Mouse (Mus musculus): ENCODE measurements around the gene Lcn4. TPM values are rescaled to one million over a fixed set of nuclear protein-coding genes. Genes with fewer than 3 reads are reported as not detected.

Lcn4 gene
- not detected in 2 replicates for polyA plus RNA-seq (2015; fragmentation: Nextera tagmentation; extraction: Ambion mirVana)

DNA sequence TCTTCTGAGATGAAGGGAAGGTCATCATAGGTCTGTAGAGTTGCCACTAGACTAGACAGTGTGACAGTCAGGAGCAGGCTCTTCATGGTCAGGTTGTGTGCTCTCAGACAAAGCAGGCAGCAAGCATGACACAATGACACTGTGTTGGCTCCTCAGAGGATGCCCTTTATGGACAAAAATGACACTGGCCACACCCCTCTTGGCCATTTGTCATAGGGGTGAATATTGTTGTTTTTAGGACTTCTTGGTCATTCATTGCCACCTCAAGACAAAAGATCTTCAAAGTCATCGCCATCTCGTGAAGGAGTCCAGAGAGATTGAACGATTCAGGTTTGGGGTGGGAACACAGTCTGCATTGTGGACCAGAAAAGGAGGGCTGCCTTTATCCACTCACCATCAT lies at the start of gene Lcn4:
Gene Lcn4 (minus strand): TSS at position 101 of the 400 bp plus-strand sequence.

DNA sequence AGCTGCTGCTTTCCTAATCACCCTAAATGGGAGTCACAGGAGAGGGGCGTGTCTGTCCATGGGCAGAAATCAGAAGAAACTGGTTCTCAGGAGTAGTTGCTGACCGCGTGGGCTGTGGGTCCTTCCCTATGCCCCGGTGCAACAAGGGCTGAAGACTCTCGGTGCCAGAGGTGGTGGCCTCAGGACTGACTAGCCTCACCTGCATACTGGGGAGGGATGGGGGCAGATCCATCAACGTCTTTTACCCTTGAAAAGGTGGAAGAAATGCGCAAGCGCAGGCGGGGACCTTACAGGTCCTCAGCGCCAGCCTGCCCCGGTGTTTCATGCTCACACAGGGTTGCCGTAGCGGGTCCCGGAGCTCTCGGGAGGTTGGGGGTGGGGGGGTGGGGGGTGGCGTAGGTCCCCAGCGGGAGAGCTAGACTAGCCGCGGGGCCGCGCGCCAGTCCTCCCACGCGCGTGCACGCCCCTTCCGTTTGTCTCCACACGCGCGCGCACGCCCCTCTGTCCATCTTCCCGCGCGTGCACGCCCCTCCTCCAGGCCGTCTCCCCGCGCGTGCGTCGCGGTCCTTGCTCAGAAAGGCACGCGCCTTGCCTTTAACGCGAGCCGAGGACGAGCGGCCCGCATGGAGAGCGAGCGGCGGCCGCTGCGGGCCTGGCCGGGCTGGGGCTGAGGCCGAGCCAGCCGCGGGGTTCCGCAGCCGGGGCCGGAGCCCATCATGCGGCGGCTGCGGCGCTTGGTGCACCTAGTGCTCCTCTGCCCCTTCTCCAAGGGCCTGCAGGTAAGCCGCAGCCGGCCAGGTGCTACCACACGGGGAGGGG lies 43.0 kb downstream of the Lcn4 start, which contains the start of gene Fam69b:
Gene Fam69b (plus strand): TSS at position 537 of the 819 bp plus-strand sequence.

Other genes with a start within 250 kb of the Lcn4 start
- gene Sec16a, start 226.1 kb downstream of the Lcn4 start, polyA plus RNA-seq (2015; fragmentation: Nextera tagmentation; extraction: Ambion mirVana), result 12.1 and 13.2 TPM in 2 replicates
- gene Notch1, start 154.6 kb downstream of the Lcn4 start, polyA plus RNA-seq (2015; fragmentation: Nextera tagmentation; extraction: Ambion mirVana), result 5.7 and 5.8 TPM in 2 replicates
- gene Egfl7, start 91.3 kb downstream of the Lcn4 start, polyA plus RNA-seq (2015; fragmentation: Nextera tagmentation; extraction: Ambion mirVana), result 42.7 and 56.6 TPM in 2 replicates
- gene Gm20532, start 84.6 kb downstream of the Lcn4 start, polyA plus RNA-seq (2015; fragmentation: Nextera tagmentation; extraction: Ambion mirVana), result not detected in 2 replicates
- 33.3 and 34.1 TPM in 2 replicates for gene Agpat2, start 66.9 kb downstream of the Lcn4 start, polyA plus RNA-seq (2015; fragmentation: Nextera tagmentation; extraction: Ambion mirVana)
- gene Fam69b, start 42.8 kb downstream of the Lcn4 start, polyA plus RNA-seq (2015; fragmentation: Nextera tagmentation; extraction: Ambion mirVana), result 8.2 and 10.3 TPM in 2 replicates
- not detected in 2 replicates for gene Abo, start 193.7 kb upstream of the Lcn4 start, polyA plus RNA-seq (2015; fragmentation: Nextera tagmentation; extraction: Ambion mirVana)
- 12.3 and 13.4 TPM in 2 replicates for gene Surf6, start 231.6 kb upstream of the Lcn4 start, polyA plus RNA-seq (2015; fragmentation: Nextera tagmentation; extraction: Ambion mirVana)
- gene Med22, start 239.4 kb upstream of the Lcn4 start, polyA plus RNA-seq (2015; fragmentation: Nextera tagmentation; extraction: Ambion mirVana), result 21.7 and 23.8 TPM in 2 replicates
- 443 and 456 TPM in 2 replicates for gene Rpl7a, start 239.5 kb upstream of the Lcn4 start, polyA plus RNA-seq (2015; fragmentation: Nextera tagmentation; extraction: Ambion mirVana)
- 24.2 TPM in 2 replicates for gene Surf2, start 245.1 kb upstream of the Lcn4 start, polyA plus RNA-seq (2015; fragmentation: Nextera tagmentation; extraction: Ambion mirVana)
- gene Surf1, start 245.2 kb upstream of the Lcn4 start, polyA plus RNA-seq (2015; fragmentation: Nextera tagmentation; extraction: Ambion mirVana), result 42.5 and 44.8 TPM in 2 replicates

Measured in urinary bladder, postnatal 0 days (tissue).